Mouse (Mus musculus) lung, postnatal 0 days (tissue): ENCODE results near the gene Castor1. TPM values are rescaled to one million over a fixed set of nuclear protein-coding genes. Genes with fewer than 3 reads are reported as not detected.

Experiments
- ATAC-seq: fragments of 200-750 bp; cut with Nextera tagmentation; 2 replicates; pipeline ENCODE4 v1.8.0; 2017; ENCODE audit warnings: moderate library complexity
- DNase-seq: peaks from one replicate; pipeline ENCODE4 v3.0.0-alpha.2; 2016; ENCODE audit warnings: low spot score
- H3K27ac ChIP-seq: fragments of 300-500 bp; sonication (generic); 2 replicates; pipeline ENCODE4 v1.5.1; 2014; ENCODE audit warnings: antibody characterized with exemption, mild to moderate bottlenecking, low read length, mixed read lengths
- H3K27me3 ChIP-seq: fragments of 300-500 bp; sonication (generic); replicated peaks from 2 replicates; pipeline ENCODE4 v1.6.1; 2014; ENCODE audit warnings: low read length, mixed read lengths; ENCODE audit not compliant: insufficient read depth
- H3K36me3 ChIP-seq: fragments of 300-500 bp; sonication (generic); 2 replicates; pipeline ENCODE4 v1.6.1; 2014; ENCODE audit warnings: low read length, mixed read lengths; ENCODE audit not compliant: insufficient read depth
- H3K4me1 ChIP-seq: fragments of 300-500 bp; sonication (generic); 2 replicates; pipeline ENCODE4 v1.6.1; 2014; ENCODE audit warnings: antibody characterized with exemption, low read depth, low read length, mixed read lengths; ENCODE audit not compliant: insufficient read depth
- H3K4me2 ChIP-seq: fragments of 300-500 bp; sonication (generic); replicated peaks from 2 replicates; pipeline ENCODE4 v1.6.1; 2014; ENCODE audit warnings: low read depth, mild to moderate bottlenecking, low read length, moderate library complexity, mixed read lengths
- H3K4me3 ChIP-seq: fragments of 300-500 bp; sonication (generic); 2 replicates; pipeline ENCODE4 v1.5.1; 2014; ENCODE audit warnings: low read depth, low read length
- H3K9ac ChIP-seq: fragments of 300-500 bp; sonication (generic); replicated peaks from 2 replicates; pipeline ENCODE4 v1.6.1; 2014; ENCODE audit warnings: low read depth, mild to moderate bottlenecking
- H3K9me3 ChIP-seq: fragments of 300-500 bp; sonication (generic); 2 replicates; pipeline ENCODE4 v1.6.1; 2016; ENCODE audit warnings: low read length, mixed read lengths
- CTCF ChIP-seq: IDR thresholded peaks from 2 replicates; pipeline ENCODE4 v1.5.1; 2016; ENCODE audit warnings: antibody characterized with exemption, mild to moderate bottlenecking
- EP300 ChIP-seq: IDR thresholded peaks from 2 replicates; pipeline ENCODE4 v1.6.1; 2016; ENCODE audit warnings: antibody characterized with exemption, mild to moderate bottlenecking, control low read depth
- WGBS: fragments of 180-500 bp; shearing (Covaris S2); extraction: QIAGEN DNeasy Blood & Tissue Kit; methylation state at CpG from one replicate; pipeline ENCODE4 v1.1.7; 2014; 5-methylcytosine and 5-hydroxymethylcytosine counted together
- polyA plus RNA-seq: library from polyadenylated mRNA; unstranded; fragments of >200 nt; fragmentation: Nextera tagmentation; extraction: Ambion mirVana; gene quantifications from 2 replicates; pipeline ENCODE4 v1.2.1, GENCODE M21; 2015

Castor1 gene
- polyA plus RNA-seq, 1 experiment from 2014 or later, result 16.5 TPM

DNA sequence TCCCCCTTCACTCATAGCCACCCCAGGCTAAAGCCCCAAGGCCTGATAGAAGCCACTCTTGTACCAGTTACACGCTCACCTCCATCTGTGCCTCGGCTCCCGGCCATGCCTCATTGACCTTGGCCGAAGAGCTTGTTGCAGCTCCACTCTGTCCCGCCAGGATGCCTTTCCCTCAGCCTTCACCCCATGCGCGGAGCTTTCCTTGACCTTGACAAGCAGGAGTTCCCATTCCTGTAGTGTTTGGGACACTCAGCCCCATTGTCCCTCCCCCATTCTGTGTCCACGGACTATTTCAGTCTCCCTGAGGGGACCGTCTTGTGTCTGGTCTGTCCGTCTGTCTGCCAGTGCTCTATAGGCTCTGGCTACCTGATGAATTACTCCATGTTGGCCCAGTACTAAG, 4.9 kb upstream of the Castor1 start:
- Histone ChIP-seq H3K27ac (no peak overlapping the region), H3K36me3 (peaks cover 33% of the 10 kb centered on the region; the same call in 1 of the 2 replicates), H3K4me1 (peaks cover 6% of the 10 kb centered on the region; the same call in 1 of the 2 replicates), H3K9ac (no peak overlapping the region), H3K9me3 (no peaks in the 10 kb centered on the region), H3K4me3 (no peak overlapping the region), H3K27me3 (no peaks in the 10 kb centered on the region), H3K4me2 (no peak overlapping the region)
- WGBS, result 91% methylated on average over 10 of the region's 10 CpGs
- TF ChIP-seq CTCF (no peak), EP300 (no peak)
- no peak for DNase-seq
- ATAC-seq, result no peak

DNA sequence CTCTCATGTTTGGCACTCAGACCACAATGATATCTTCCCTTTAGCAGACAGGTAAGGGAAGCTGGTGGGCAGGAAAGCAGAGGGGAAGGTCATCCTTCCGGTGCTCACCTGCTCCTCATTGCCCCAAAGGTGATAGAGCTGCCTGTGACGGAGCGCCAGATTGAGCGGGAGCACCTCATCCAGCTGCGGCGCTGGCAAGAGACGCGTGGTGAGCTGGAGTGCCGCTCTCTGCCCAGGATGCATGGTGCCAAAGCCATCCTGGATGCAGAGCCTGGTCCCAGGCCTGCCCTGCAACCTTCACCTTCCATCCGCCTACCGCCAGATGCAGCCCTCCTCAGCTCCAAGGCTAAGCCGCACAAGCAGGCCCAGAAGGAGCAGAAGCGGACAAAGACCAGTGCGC, 3.5 kb upstream of the Castor1 start:
- Histone ChIP-seq H3K4me1 (peaks cover 16% of the 10 kb centered on the region; the same call in 1 of the 2 replicates), H3K9ac (no peak overlapping the region), H3K4me2 (no peak overlapping the region), H3K4me3 (no peak overlapping the region), H3K27ac (no peak overlapping the region), H3K9me3 (no peaks in the 10 kb centered on the region), H3K27me3 (no peaks in the 10 kb centered on the region), H3K36me3 (peaks cover 33% of the 10 kb centered on the region; the same call in 1 of the 2 replicates)
- 93% methylated on average over 14 of the region's 14 CpGs for WGBS
- ATAC-seq, result no peak
- no peak for DNase-seq
- no peak for TF ChIP-seq EP300
- no peak for TF ChIP-seq CTCF

DNA sequence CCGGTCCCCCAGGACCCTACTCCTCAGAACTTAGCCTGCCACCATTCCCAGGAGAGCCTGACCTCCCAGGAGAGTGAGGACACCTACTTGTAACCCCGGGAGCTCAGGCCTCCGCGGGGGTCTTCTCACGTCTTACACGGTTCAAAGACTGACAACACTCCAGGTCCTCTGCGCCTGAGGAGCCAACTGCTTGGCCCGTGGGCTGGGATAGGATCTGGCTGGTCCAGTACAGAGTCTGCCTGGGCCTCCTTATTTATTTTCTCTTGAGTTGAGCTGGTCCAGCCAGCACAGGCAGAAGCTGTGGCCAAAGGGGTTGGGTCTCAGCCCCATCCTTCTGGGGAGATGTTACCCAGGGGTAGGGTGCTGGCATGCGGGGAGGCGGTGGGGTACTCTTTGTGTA, 3.0 kb upstream of the Castor1 start:
- Histone ChIP-seq H3K4me2 (no peak overlapping the region), H3K9me3 (no peaks in the 10 kb centered on the region), H3K4me3 (no peak overlapping the region), H3K36me3 (peaks cover 33% of the 10 kb centered on the region; the same call in 1 of the 2 replicates), H3K27me3 (no peaks in the 10 kb centered on the region), H3K27ac (no peak overlapping the region), H3K9ac (no peak overlapping the region), H3K4me1 (peaks cover 16% of the 10 kb centered on the region; the same call in 1 of the 2 replicates)
- WGBS, result 64% methylated on average over 10 of the region's 10 CpGs
- DNase-seq, result no peak
- TF ChIP-seq CTCF, result no peak
- TF ChIP-seq EP300, result no peak
- ATAC-seq, result no peak

GRCm38 (mm10) chr11:4216248-4217000, 1.6 kb upstream of the Castor1 start:
- peaks cover 16% of the 10 kb centered on the region; the same call in 1 of the 2 replicates for H3K4me1 ChIP-seq
- peaks cover 33% of the 10 kb centered on the region; the same call in 1 of the 2 replicates for H3K36me3 ChIP-seq
- no peaks in the 10 kb centered on the region for H3K9me3 ChIP-seq
- TF ChIP-seq EP300 (peak; percentile 69; the same call in 1 of the 2 replicates), CTCF (no peak)
- ATAC-seq, result peak; percentile 56
- no peaks in the 10 kb centered on the region for H3K27me3 ChIP-seq
- peak overlapping the region; percentile 80 for H3K27ac ChIP-seq
- WGBS, result 56% methylated on average over 9 of the region's 9 CpGs
- no peak overlapping the region for H3K4me2 ChIP-seq
- H3K9ac ChIP-seq, result no peak overlapping the region
- H3K4me3 ChIP-seq, result no peak overlapping the region
- peak; percentile 77 for DNase-seq

DNA sequence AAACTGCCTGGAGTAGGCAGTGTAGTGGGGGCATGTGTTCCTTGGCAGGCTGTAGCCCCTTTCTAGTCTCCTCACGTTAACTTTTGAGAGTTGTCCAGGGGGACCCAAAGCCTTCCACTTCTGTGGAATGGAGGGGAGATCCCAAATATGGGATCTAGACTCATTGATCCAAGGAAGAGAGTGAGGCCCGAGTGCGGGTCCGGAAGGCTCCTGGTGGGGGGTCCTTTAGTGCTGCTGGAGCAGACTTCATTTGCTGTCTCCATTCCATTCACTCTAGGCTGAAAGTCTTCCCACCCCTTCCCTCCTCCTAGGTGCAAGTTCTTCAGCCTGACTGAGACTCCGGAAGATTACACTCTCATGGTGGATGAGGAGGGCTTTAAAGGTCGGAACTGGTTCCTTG, 612 bp downstream of the Castor1 start:
- peaks cover 20% of the 10 kb centered on the region; the same call in 1 of the 2 replicates for H3K36me3 ChIP-seq
- no peak for TF ChIP-seq EP300
- TF ChIP-seq CTCF, result no peak
- peaks cover 16% of the 10 kb centered on the region; the same call in 1 of the 2 replicates for H3K4me1 ChIP-seq
- H3K4me3 ChIP-seq, result peak overlapping the region; percentile 53
- H3K4me2 ChIP-seq, result peak overlapping the region; percentile 98
- H3K9ac ChIP-seq, result peak overlapping the region; percentile 34; the same call in 1 of the 2 replicates
- H3K27me3 ChIP-seq, result no peaks in the 10 kb centered on the region
- WGBS, result 15% methylated on average over 6 of the region's 6 CpGs
- H3K27ac ChIP-seq, result peak overlapping the region; percentile 62
- ATAC-seq (no peak), DNase-seq (no peak)
- no peaks in the 10 kb centered on the region for H3K9me3 ChIP-seq

- Histone ChIP-seq H3K36me3 (peaks cover 14% of the 10 kb centered on the region; the same call in 1 of the 2 replicates), H3K9ac (no peak overlapping the region), H3K4me2 (peak overlapping the region; percentile 98; the same call in 1 of the 2 replicates), H3K27me3 (no peaks in the 10 kb centered on the region), H3K4me1 (peaks cover 16% of the 10 kb centered on the region; the same call in 1 of the 2 replicates), H3K4me3 (no peak overlapping the region), H3K27ac (no peak overlapping the region), H3K9me3 (no peaks in the 10 kb centered on the region)
- TF ChIP-seq CTCF (peak; percentile 91), EP300 (no peak)
- no peak; the same call in 1 of the 2 replicates for ATAC-seq
- 7% methylated on average over 2 of the region's 2 CpGs for WGBS
- peak; percentile 87 for DNase-seq
These were observed 1.3 kb downstream of the Castor1 start for GRCm38 (mm10) chr11:4219317-4219751.
